Mouse (Mus musculus): ENCODE results near the gene Rab44. TPM values are rescaled to one million over a fixed set of nuclear protein-coding genes. Genes with fewer than 3 reads are reported as not detected.

Rab44 gene
- total and polyA plus RNA-seq, 2 experiments from 2014 or later, result 0.23 to 2.0 TPM

DNA sequence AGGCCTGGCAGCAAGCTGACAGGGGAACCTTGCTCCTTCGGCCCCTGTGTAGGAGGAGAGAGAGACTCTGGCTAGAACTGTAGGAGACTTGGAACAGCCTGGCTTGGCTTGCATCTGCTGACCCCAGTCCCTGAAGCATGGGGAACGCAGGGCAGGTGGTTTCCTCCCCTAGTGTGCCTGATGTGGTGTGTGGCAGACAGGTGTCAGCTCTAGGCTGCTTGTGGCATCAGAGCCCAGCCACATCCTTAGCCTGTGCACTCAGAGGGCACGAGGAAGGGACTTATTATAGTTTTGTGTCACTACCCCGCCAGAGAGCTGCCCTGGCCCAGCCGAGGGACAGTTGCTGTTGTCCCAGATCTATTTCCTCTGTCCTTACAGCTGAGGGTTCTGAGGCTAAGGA lies 38.6 kb downstream of the Rab44 start:
- Histone ChIP-seq H3K27me3 (ENCODE audit: control insufficient read depth, insufficient read depth, low read length) (no peaks in the 10 kb centered on the region), H3K4me2 (ENCODE audit: low read depth, low read length) (no peak overlapping the region), H3K4me1 (ENCODE audit: control insufficient read depth, insufficient read depth) (peaks cover 4% of the 10 kb centered on the region; the same call in 1 of the 2 replicates), H3K9ac (replicated peaks; ENCODE audit: low read depth, low read length) (no peak overlapping the region), H3K36me3 (replicated peaks; ENCODE audit: control insufficient read depth, insufficient read depth, low read length) (no peaks in the 10 kb centered on the region), H3K27ac (ENCODE audit: low read depth) (no peak overlapping the region), H3K9me3 (replicated peaks; ENCODE audit: control insufficient read depth, low read length) (no peaks in the 10 kb centered on the region), H3K4me3 (ENCODE audit: low read depth, low read length) (no peak overlapping the region)
- no peak for ATAC-seq (ENCODE audit: insufficient read depth, low read depth)
- TF ChIP-seq CTCF (IDR thresholded peaks at IDR 0.05; ENCODE audit: low read depth), result no peak
- no peak for TF ChIP-seq EP300 (IDR thresholded peaks at IDR 0.05; ENCODE audit: low read depth)
- whole genome bisulfite sequencing, result 68% methylated on average over 5 of the region's 5 CpGs
- no peak for DNase-seq (ENCODE audit: low spot score)

DNA sequence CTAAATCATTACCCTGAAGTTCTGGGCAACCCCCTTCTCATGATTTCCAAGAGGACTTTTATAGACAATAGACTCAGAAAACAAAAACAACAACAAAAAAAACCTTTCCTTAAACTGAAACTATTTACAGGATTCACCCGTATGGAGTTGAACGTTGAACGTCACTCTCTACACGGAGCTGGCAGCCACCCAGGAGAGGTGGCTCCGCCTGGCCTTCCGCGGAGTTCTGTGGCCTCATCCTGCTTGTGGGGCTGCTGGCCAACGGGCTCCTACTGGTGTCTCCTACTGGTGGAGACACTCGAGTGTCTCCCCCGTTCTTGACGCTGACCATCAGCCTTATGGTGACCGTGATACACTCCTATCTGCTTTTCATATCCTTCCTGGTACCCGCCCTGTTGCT lies 40.3 kb downstream of the Rab44 start:
- DNase-seq (ENCODE audit: low spot score) (no peak), ATAC-seq (ENCODE audit: insufficient read depth, low read depth) (no peak)
- Histone ChIP-seq H3K4me3 (ENCODE audit: low read depth, low read length) (no peak overlapping the region), H3K36me3 (replicated peaks; ENCODE audit: control insufficient read depth, insufficient read depth, low read length) (no peaks in the 10 kb centered on the region), H3K4me1 (ENCODE audit: control insufficient read depth, insufficient read depth) (no peaks in the 10 kb centered on the region), H3K4me2 (ENCODE audit: low read depth, low read length) (no peak overlapping the region), H3K27me3 (ENCODE audit: control insufficient read depth, insufficient read depth, low read length) (no peaks in the 10 kb centered on the region), H3K9ac (replicated peaks; ENCODE audit: low read depth, low read length) (no peak overlapping the region), H3K27ac (ENCODE audit: low read depth) (no peak overlapping the region), H3K9me3 (replicated peaks; ENCODE audit: control insufficient read depth, low read length) (no peaks in the 10 kb centered on the region)
- TF ChIP-seq EP300 (IDR thresholded peaks at IDR 0.05; ENCODE audit: low read depth) (no peak), CTCF (IDR thresholded peaks at IDR 0.05; ENCODE audit: low read depth) (no peak)
- WGBS, result 62% methylated on average over 13 of the region's 13 CpGs

DNA sequence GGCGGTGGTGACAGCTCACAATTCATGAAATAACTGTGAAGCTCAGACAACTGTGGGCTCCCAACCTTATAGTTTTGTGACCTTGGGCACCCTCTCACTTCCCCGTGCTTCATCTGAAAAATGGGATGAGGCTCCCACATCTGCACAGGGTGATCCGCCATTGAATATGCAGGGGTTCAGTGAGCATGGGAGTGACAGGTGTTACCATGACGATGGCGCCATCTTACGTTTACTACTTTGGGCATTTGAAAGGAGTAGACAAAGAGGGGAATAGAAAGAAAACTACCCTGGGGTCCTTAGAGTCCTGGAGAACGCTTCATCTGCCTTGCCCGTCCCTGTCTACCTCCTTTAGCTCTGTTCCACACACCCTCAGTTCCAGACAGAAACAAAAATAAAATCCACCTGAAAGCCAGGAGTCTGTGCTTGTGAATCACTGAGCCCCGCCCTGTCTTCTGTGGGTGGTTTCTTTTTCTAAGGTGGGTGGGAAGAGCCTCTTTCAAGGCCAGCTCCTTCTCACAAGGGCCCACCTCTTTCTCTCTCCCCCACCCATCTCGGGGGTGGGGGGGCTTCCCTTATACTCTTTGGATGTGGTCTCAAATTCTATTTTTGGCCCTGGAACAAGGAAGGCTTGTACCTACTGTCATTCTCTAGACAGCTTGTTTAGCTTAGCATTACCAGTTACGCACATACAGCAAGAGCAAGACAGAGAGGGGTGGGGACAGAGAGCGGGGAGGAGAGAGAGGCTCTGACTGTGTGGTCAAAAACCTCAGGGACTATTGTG lies 41.6 kb downstream of the Rab44 start:
- no peak overlapping the region for H3K27ac ChIP-seq (ENCODE audit: low read depth)
- ATAC-seq (ENCODE audit: insufficient read depth, low read depth) (no peak), DNase-seq (ENCODE audit: low spot score) (no peak)
- H3K4me2 ChIP-seq (ENCODE audit: low read depth, low read length), result no peak overlapping the region
- no peaks in the 10 kb centered on the region for H3K4me1 ChIP-seq (ENCODE audit: control insufficient read depth, insufficient read depth)
- no peaks in the 10 kb centered on the region for H3K27me3 ChIP-seq (ENCODE audit: control insufficient read depth, insufficient read depth, low read length)
- TF ChIP-seq EP300 (IDR thresholded peaks at IDR 0.05; ENCODE audit: low read depth), result no peak
- TF ChIP-seq CTCF (IDR thresholded peaks at IDR 0.05; ENCODE audit: low read depth), result no peak
- H3K4me3 ChIP-seq (ENCODE audit: low read depth, low read length), result no peak overlapping the region
- no peaks in the 10 kb centered on the region for H3K36me3 ChIP-seq (replicated peaks; ENCODE audit: control insufficient read depth, insufficient read depth, low read length)
- no peak overlapping the region for H3K9ac ChIP-seq (replicated peaks; ENCODE audit: low read depth, low read length)
- WGBS, result 80% methylated on average over 12 of the region's 12 CpGs
- H3K9me3 ChIP-seq (replicated peaks; ENCODE audit: control insufficient read depth, low read length), result no peaks in the 10 kb centered on the region

DNA sequence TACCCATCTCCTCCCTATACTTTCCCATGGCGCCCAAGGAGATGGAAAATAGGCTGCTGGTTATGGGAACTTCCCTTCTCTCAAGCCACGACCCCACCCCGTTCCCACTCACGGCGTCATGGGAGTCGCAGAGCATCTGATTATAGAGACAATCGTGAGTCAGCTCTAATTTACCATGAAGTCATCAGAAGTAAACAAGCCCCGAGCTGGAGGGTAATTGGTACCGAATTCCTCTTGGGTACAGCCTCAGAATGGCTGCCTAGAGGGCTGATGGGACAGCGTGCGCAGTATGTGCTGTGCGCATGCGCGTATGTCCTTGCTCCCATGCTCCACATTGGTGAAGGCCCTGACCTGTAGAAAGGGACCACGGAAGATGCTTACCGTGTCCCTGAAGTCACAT lies 42.5 kb downstream of the Rab44 start:
- Histone ChIP-seq H3K9ac (replicated peaks; ENCODE audit: low read depth, low read length) (no peak overlapping the region), H3K4me3 (ENCODE audit: low read depth, low read length) (no peak overlapping the region), H3K4me2 (ENCODE audit: low read depth, low read length) (no peak overlapping the region), H3K27ac (ENCODE audit: low read depth) (no peak overlapping the region), H3K36me3 (replicated peaks; ENCODE audit: control insufficient read depth, insufficient read depth, low read length) (no peaks in the 10 kb centered on the region), H3K9me3 (replicated peaks; ENCODE audit: control insufficient read depth, low read length) (peaks cover 5% of the 10 kb centered on the region), H3K4me1 (ENCODE audit: control insufficient read depth, insufficient read depth) (no peaks in the 10 kb centered on the region), H3K27me3 (ENCODE audit: control insufficient read depth, insufficient read depth, low read length) (no peaks in the 10 kb centered on the region)
- ATAC-seq (ENCODE audit: insufficient read depth, low read depth) (no peak), DNase-seq (ENCODE audit: low spot score) (no peak)
- TF ChIP-seq CTCF (IDR thresholded peaks at IDR 0.05; ENCODE audit: low read depth) (no peak), EP300 (IDR thresholded peaks at IDR 0.05; ENCODE audit: low read depth) (no peak)
- 87% methylated on average over 16 of the region's 16 CpGs for WGBS

DNA sequence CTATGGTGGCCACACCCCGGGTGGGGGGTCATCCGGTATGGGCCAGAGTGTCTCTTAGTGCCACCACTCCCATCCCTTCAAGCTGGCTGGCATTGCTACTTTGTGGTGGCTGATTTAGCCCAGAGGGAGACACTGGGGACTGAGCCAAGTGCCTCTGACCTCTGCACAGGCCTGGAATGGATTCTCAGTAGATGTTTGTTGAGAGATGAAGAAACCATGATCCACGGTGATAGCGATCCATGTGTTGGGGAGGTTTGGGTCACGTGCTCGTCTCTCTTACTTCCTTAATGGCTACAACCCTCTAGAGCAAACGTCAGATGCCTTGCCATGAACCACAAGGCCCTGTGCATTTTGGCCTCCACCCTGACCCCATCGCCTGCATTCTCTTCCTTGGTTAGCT lies 42.9 kb downstream of the Rab44 start:
- Histone ChIP-seq H3K4me3 (ENCODE audit: low read depth, low read length) (no peak overlapping the region), H3K9me3 (replicated peaks; ENCODE audit: control insufficient read depth, low read length) (peaks cover 10% of the 10 kb centered on the region), H3K4me1 (ENCODE audit: control insufficient read depth, insufficient read depth) (no peaks in the 10 kb centered on the region), H3K4me2 (ENCODE audit: low read depth, low read length) (no peak overlapping the region), H3K27me3 (ENCODE audit: control insufficient read depth, insufficient read depth, low read length) (no peaks in the 10 kb centered on the region), H3K27ac (ENCODE audit: low read depth) (no peak overlapping the region), H3K9ac (replicated peaks; ENCODE audit: low read depth, low read length) (no peak overlapping the region), H3K36me3 (replicated peaks; ENCODE audit: control insufficient read depth, insufficient read depth, low read length) (no peaks in the 10 kb centered on the region)
- TF ChIP-seq EP300 (IDR thresholded peaks at IDR 0.05; ENCODE audit: low read depth), result no peak
- TF ChIP-seq CTCF (IDR thresholded peaks at IDR 0.05; ENCODE audit: low read depth), result no peak
- DNase-seq (ENCODE audit: low spot score) (no peak), ATAC-seq (ENCODE audit: insufficient read depth, low read depth) (no peak)
- WGBS, result 69% methylated on average over 8 of the region's 8 CpGs

DNA sequence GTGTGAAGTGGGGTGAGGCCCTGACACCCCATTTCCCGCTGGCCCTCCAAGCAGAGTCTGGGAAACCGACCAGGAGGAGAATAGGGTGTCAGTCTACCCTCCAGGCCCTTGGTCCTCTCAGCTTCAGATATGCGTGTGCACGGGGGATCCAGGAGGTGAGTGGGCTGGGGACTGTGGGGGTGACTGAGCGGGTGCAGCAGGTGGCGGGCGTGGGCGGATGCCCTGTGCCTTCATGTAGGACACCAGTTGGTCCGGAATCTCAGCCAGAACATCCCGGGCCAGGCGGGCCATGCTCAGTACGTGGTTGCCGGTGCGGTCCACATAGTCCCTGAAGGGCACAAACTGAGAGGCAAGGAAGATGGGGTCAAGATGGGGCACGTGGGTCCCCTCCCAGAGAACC lies 45.0 kb downstream of the Rab44 start:
- no peaks in the 10 kb centered on the region for H3K27me3 ChIP-seq (ENCODE audit: control insufficient read depth, insufficient read depth, low read length)
- 93% methylated on average over 15 of the region's 15 CpGs for WGBS
- no peak for TF ChIP-seq EP300 (IDR thresholded peaks at IDR 0.05; ENCODE audit: low read depth)
- no peak for TF ChIP-seq CTCF (IDR thresholded peaks at IDR 0.05; ENCODE audit: low read depth)
- DNase-seq (ENCODE audit: low spot score) (no peak), ATAC-seq (ENCODE audit: insufficient read depth, low read depth) (no peak)
- no peaks in the 10 kb centered on the region for H3K36me3 ChIP-seq (replicated peaks; ENCODE audit: control insufficient read depth, insufficient read depth, low read length)
- H3K4me3 ChIP-seq (ENCODE audit: low read depth, low read length), result no peak overlapping the region
- H3K9ac ChIP-seq (replicated peaks; ENCODE audit: low read depth, low read length), result no peak overlapping the region
- no peak overlapping the region for H3K4me2 ChIP-seq (ENCODE audit: low read depth, low read length)
- H3K27ac ChIP-seq (ENCODE audit: low read depth), result no peak overlapping the region
- peaks cover 16% of the 10 kb centered on the region for H3K9me3 ChIP-seq (replicated peaks; ENCODE audit: control insufficient read depth, low read length)
- H3K4me1 ChIP-seq (ENCODE audit: control insufficient read depth, insufficient read depth), result no peaks in the 10 kb centered on the region
